Mouse (Mus musculus): ENCODE results near the gene Apip. TPM values are rescaled to one million over a fixed set of nuclear protein-coding genes. Genes with fewer than 3 reads are reported as not detected.

Gene Apip
- polyA plus RNA-seq, 1 experiment from 2014 or later, result 77.7 TPM

GRCm38 (mm10) chr2:103081117-103081516, 7.6 kb downstream of the Apip start:
- no peak overlapping the region for H3K4me2 ChIP-seq
- DNase-seq, result peak; percentile 71
- no peak overlapping the region for H3K9ac ChIP-seq
- WGBS, result 48% methylated on average over 6 of the region's 6 CpGs
- H3K4me3 ChIP-seq (ENCODE audit: low read depth, low read length), result no peak overlapping the region
- 0 out of 2 replicates have a peak, but pooled peaks cover 8% of the 10 kb centered on the region for H3K36me3 ChIP-seq (ENCODE audit: insufficient read depth)
- H3K27ac ChIP-seq (ENCODE audit: low read depth), result no peak overlapping the region
- ATAC-seq (ENCODE audit: insufficient read depth), result 0 out of 2 replicates have a peak, but pooled peaks have one; percentile 57
- H3K9me3 ChIP-seq (ENCODE audit: low read depth, low read length), result no peaks in the 10 kb centered on the region
- H3K27me3 ChIP-seq (ENCODE audit: insufficient read depth, low read length), result no peaks in the 10 kb centered on the region
- H3K4me1 ChIP-seq (ENCODE audit: insufficient read depth), result no peaks in the 10 kb centered on the region
- TF ChIP-seq CTCF (IDR thresholded peaks at IDR 0.05; ENCODE audit: low read depth), result no peak

GRCm38 (mm10) chr2:103081706-103082105, 8.2 kb downstream of the Apip start:
- no peak overlapping the region for H3K9ac ChIP-seq
- no peak overlapping the region for H3K27ac ChIP-seq (ENCODE audit: low read depth)
- DNase-seq (no peak), ATAC-seq (ENCODE audit: insufficient read depth) (no peak)
- no peaks in the 10 kb centered on the region for H3K27me3 ChIP-seq (ENCODE audit: insufficient read depth, low read length)
- WGBS, result 66% methylated on average over 5 of the region's 5 CpGs
- H3K4me1 ChIP-seq (ENCODE audit: insufficient read depth), result no peaks in the 10 kb centered on the region
- no peak overlapping the region for H3K4me2 ChIP-seq
- TF ChIP-seq CTCF (IDR thresholded peaks at IDR 0.05; ENCODE audit: low read depth), result no peak
- H3K4me3 ChIP-seq (ENCODE audit: low read depth, low read length), result no peak overlapping the region
- 0 out of 2 replicates have a peak, but pooled peaks cover 8% of the 10 kb centered on the region for H3K36me3 ChIP-seq (ENCODE audit: insufficient read depth)
- H3K9me3 ChIP-seq (ENCODE audit: low read depth, low read length), result no peaks in the 10 kb centered on the region

- H3K9ac ChIP-seq, result no peak overlapping the region
- H3K4me3 ChIP-seq (ENCODE audit: low read depth, low read length), result no peak overlapping the region
- H3K4me1 ChIP-seq (ENCODE audit: insufficient read depth), result no peaks in the 10 kb centered on the region
- DNase-seq, result no peak
- 67% methylated on average over 7 of the region's 7 CpGs for WGBS
- TF ChIP-seq CTCF (IDR thresholded peaks at IDR 0.05; ENCODE audit: low read depth), result no peak
- peaks cover 12% of the 10 kb centered on the region; the same call in 1 of the 2 replicates for H3K36me3 ChIP-seq (ENCODE audit: insufficient read depth)
- H3K9me3 ChIP-seq (ENCODE audit: low read depth, low read length), result no peaks in the 10 kb centered on the region
- no peak overlapping the region for H3K4me2 ChIP-seq
- no peak overlapping the region for H3K27ac ChIP-seq (ENCODE audit: low read depth)
- ATAC-seq (ENCODE audit: insufficient read depth), result no peak
- no peaks in the 10 kb centered on the region for H3K27me3 ChIP-seq (ENCODE audit: insufficient read depth, low read length)
Observed at GRCm38 (mm10) chr2:103082853-103083252, 9.4 kb downstream of the Apip start.

- Histone ChIP-seq H3K4me3 (ENCODE audit: low read depth, low read length) (no peak overlapping the region), H3K27ac (ENCODE audit: low read depth) (no peak overlapping the region), H3K9ac (no peak overlapping the region), H3K4me1 (ENCODE audit: insufficient read depth) (no peaks in the 10 kb centered on the region), H3K9me3 (ENCODE audit: low read depth, low read length) (no peaks in the 10 kb centered on the region), H3K27me3 (ENCODE audit: insufficient read depth, low read length) (no peaks in the 10 kb centered on the region), H3K36me3 (ENCODE audit: insufficient read depth) (peaks cover 17% of the 10 kb centered on the region; the same call in 1 of the 2 replicates), H3K4me2 (no peak overlapping the region)
- peak; percentile 68 for TF ChIP-seq CTCF (IDR thresholded peaks at IDR 0.05; ENCODE audit: low read depth)
- DNase-seq, result peak; percentile 74
- ATAC-seq (ENCODE audit: insufficient read depth), result no peak
- WGBS, result 53% methylated on average over 5 of the region's 5 CpGs
Observed at GRCm38 (mm10) chr2:103084451-103084850, 11.0 kb downstream of the Apip start.

- no peak for ATAC-seq (ENCODE audit: insufficient read depth)
- Histone ChIP-seq H3K9ac (no peak overlapping the region), H3K4me2 (no peak overlapping the region), H3K4me3 (ENCODE audit: low read depth, low read length) (no peak overlapping the region), H3K4me1 (ENCODE audit: insufficient read depth) (no peaks in the 10 kb centered on the region), H3K36me3 (ENCODE audit: insufficient read depth) (peaks cover 22% of the 10 kb centered on the region; the same call in 1 of the 2 replicates), H3K27me3 (ENCODE audit: insufficient read depth, low read length) (no peaks in the 10 kb centered on the region), H3K27ac (ENCODE audit: low read depth) (no peak overlapping the region), H3K9me3 (ENCODE audit: low read depth, low read length) (no peaks in the 10 kb centered on the region)
- DNase-seq, result no peak
- TF ChIP-seq CTCF (IDR thresholded peaks at IDR 0.05; ENCODE audit: low read depth), result no peak
- WGBS, result 69% methylated on average over 10 of the region's 10 CpGs
Observed at GRCm38 (mm10) chr2:103085633-103086032, 12.2 kb downstream of the Apip start.

- DNase-seq (peak; percentile 87), ATAC-seq (ENCODE audit: insufficient read depth) (no peak)
- Histone ChIP-seq H3K9ac (no peak overlapping the region), H3K27ac (ENCODE audit: low read depth) (no peak overlapping the region), H3K4me3 (ENCODE audit: low read depth, low read length) (no peak overlapping the region), H3K27me3 (ENCODE audit: insufficient read depth, low read length) (no peaks in the 10 kb centered on the region), H3K9me3 (ENCODE audit: low read depth, low read length) (no peaks in the 10 kb centered on the region), H3K36me3 (ENCODE audit: insufficient read depth) (peaks cover 23% of the 10 kb centered on the region; the same call in 1 of the 2 replicates), H3K4me2 (no peak overlapping the region), H3K4me1 (ENCODE audit: insufficient read depth) (no peaks in the 10 kb centered on the region)
- 3% methylated on average over 1 of the region's 1 CpGs for WGBS
- TF ChIP-seq CTCF (IDR thresholded peaks at IDR 0.05; ENCODE audit: low read depth), result peak; percentile 79
Observed at GRCm38 (mm10) chr2:103086432-103086831, 13.0 kb downstream of the Apip start.

GRCm38 (mm10) chr2:103088099-103088498, 14.6 kb downstream of the Apip start:
- ATAC-seq (ENCODE audit: insufficient read depth), result no peak
- H3K4me2 ChIP-seq, result no peak overlapping the region
- peaks cover 30% of the 10 kb centered on the region; the same call in 1 of the 2 replicates for H3K36me3 ChIP-seq (ENCODE audit: insufficient read depth)

More at GRCm38 (mm10) chr2:103088099-103088498, 14.6 kb downstream of the Apip start:
- peak; percentile 50 for TF ChIP-seq CTCF (IDR thresholded peaks at IDR 0.05; ENCODE audit: low read depth)
- Histone ChIP-seq H3K9me3 (ENCODE audit: low read depth, low read length) (no peaks in the 10 kb centered on the region), H3K27me3 (ENCODE audit: insufficient read depth, low read length) (no peaks in the 10 kb centered on the region), H3K9ac (no peak overlapping the region), H3K4me3 (ENCODE audit: low read depth, low read length) (no peak overlapping the region), H3K4me1 (ENCODE audit: insufficient read depth) (no peaks in the 10 kb centered on the region), H3K27ac (ENCODE audit: low read depth) (no peak overlapping the region)
- no peak for DNase-seq
- 94% methylated on average over 4 of the region's 4 CpGs for WGBS

Data from lung, embryonic 14.5 days (tissue).